Mouse (Mus musculus) heart, embryonic 16.5 days (tissue): ENCODE data around the gene Tlr9. TPM values are rescaled to one million over a fixed set of nuclear protein-coding genes. Genes with fewer than 3 reads are reported as not detected.
A peak's percentile ranks its signal among the peaks of the same experiment; 100 is the strongest.

Source experiments
- microRNA counts: library from miRNA; unstranded; fragments of <30 nt; microRNA quantifications from one replicate; lab custom pipeline; 2016
- microRNA-seq: library from miRNA; unstranded; fragments of <30 nt; microRNA quantifications from one replicate; pipeline ENCODE4, GENCODE M21; 2017
- polyA plus RNA-seq: library from polyadenylated mRNA; unstranded; fragments of >200 nt; fragmentation: Nextera tagmentation; extraction: Ambion mirVana; gene quantifications from 2 replicates; pipeline ENCODE4 v1.2.1, GENCODE M21; 2015

Tlr9 gene
- polyA plus RNA-seq, 1 experiment from 2014 or later = 0.05 TPM

MicroRNAs encoded within 50 kb of the gene (microRNA counts, 519-probe panel; counts per million panel counts)
- microRNA mmu-let-7g (lab: Ali Mortazavi, UCI) = 4,512 counts per million, percentile 98 among the panel's probes with 10 or more counts

Small RNA genes within 50 kb of the gene (microRNA-seq; reads per million reads assigned to microRNA genes)
- 69,586 reads per million, percentile 99 among the genes with 10 or more reads in this experiment for gene Mirlet7g

Other genes starting within 250 kb of the Tlr9 start
- gene Col6a4, start 125.8 kb upstream of the Tlr9 start, polyA plus RNA-seq = 0.20 and 0.32 TPM in 2 replicates
- 1.2 TPM in 2 replicates for gene Glyctk, start 64.5 kb upstream of the Tlr9 start, polyA plus RNA-seq
- 17.6 and 18.2 TPM in 2 replicates for gene Wdr82, start 51.7 kb upstream of the Tlr9 start, polyA plus RNA-seq
- gene Ppm1m, start 22.9 kb upstream of the Tlr9 start, polyA plus RNA-seq = 25.0 and 27.7 TPM in 2 replicates
- 55.7 and 61.6 TPM in 2 replicates for gene Twf2, start 19.5 kb upstream of the Tlr9 start, polyA plus RNA-seq
- gene Alas1, start 26.1 kb downstream of the Tlr9 start, polyA plus RNA-seq = 217 and 223 TPM in 2 replicates
- 29.3 and 30.6 TPM in 2 replicates for gene Poc1a, start 58.5 kb downstream of the Tlr9 start, polyA plus RNA-seq
- 7.9 and 10.2 TPM in 2 replicates for gene Dusp7, start 146.0 kb downstream of the Tlr9 start, polyA plus RNA-seq
- 476 and 565 TPM in 2 replicates for gene Rpl29, start 206.9 kb downstream of the Tlr9 start, polyA plus RNA-seq
- 27.5 and 27.8 TPM in 2 replicates for gene Acy1, start 215.7 kb downstream of the Tlr9 start, polyA plus RNA-seq
- 10.0 and 10.7 TPM in 2 replicates for gene Abhd14b, start 224.9 kb downstream of the Tlr9 start, polyA plus RNA-seq
- gene Abhd14a, start 225.1 kb downstream of the Tlr9 start, polyA plus RNA-seq = 60.5 and 61.0 TPM in 2 replicates
- gene Pcbp4, start 230.7 kb downstream of the Tlr9 start, polyA plus RNA-seq = 64.8 and 69.9 TPM in 2 replicates
- gene Gpr62, start 243.3 kb downstream of the Tlr9 start, polyA plus RNA-seq = 0.13 and 0.16 TPM in 2 replicates